Mouse (Mus musculus): ENCODE measurements around the gene Cdc37. TPM values are rescaled to one million over a fixed set of nuclear protein-coding genes. Genes with fewer than 3 reads are reported as not detected.

The Cdc37 gene
- polyA plus RNA-seq, 1 experiment from 2014 or later = 203 TPM

DNA sequence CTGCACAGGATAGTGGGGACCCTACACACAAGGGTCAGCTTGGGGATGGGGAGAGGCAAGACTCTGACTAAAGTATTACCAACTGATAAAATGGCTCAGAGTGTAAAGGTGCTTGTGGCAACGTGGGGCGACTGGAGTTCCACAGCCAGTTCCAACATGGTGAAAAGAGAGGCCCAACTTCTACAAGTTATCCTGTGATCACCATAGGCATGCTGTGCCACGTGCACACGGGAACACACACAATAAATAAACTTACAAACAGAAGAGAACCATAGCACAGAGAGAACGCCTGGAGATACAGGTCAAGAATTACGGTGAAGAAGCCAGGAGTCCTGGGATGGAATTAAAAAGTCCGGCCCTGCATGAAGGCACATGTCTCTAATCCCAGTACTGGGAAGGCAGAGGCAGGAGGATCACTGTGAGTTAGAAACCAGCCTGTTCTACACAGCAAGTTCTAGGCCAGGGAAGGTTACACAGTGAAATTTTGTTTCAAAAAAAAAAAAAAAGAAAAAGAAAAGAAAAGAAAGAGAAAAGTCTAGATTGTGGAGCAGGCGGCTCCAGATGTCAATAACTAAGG is 617 bp downstream of the Cdc37 start:
- Histone ChIP-seq H3K9ac (peak overlapping the region; percentile 86), H3K27me3 (no peaks in the 10 kb centered on the region), H3K4me1 (replicated peaks) (peaks cover 60% of the 10 kb centered on the region), H3K36me3 (peaks cover 9% of the 10 kb centered on the region; the same call in 1 of the 2 replicates), H3K27ac (peak overlapping the region; percentile 82), H3K4me3 (peak overlapping the region; percentile 88), H3K4me2 (peak overlapping the region; percentile 72), H3K9me3 (replicated peaks) (no peaks in the 10 kb centered on the region)
- ATAC-seq (replicated peaks; ENCODE audit: insufficient number of reproducible peaks, insufficient read depth, low FRiP score, low read depth) = no peak
- 6% methylated on average over 8 of the region's 8 CpGs for WGBS

DNA sequence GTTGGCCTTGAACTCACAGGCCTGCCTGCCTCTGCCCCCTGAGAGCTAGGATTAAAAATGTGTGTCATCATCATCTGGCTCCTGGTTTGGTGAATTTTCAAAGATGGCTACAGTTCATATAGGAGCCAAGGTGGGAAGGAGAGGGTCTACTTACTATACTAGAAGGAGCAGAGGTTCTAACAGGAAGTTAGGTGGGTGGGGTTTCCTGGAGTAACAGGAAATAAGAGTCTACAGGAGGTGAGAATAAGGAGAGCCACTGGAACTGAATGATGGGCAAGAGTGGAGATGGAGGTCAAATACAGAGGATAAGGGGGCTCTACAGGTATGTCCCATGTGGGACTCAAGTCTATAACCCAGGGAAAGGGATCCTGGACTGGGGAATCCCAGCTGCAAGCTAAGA is 1.4 kb downstream of the Cdc37 start:
- peak overlapping the region; percentile 88 for H3K4me3 ChIP-seq

DNA sequence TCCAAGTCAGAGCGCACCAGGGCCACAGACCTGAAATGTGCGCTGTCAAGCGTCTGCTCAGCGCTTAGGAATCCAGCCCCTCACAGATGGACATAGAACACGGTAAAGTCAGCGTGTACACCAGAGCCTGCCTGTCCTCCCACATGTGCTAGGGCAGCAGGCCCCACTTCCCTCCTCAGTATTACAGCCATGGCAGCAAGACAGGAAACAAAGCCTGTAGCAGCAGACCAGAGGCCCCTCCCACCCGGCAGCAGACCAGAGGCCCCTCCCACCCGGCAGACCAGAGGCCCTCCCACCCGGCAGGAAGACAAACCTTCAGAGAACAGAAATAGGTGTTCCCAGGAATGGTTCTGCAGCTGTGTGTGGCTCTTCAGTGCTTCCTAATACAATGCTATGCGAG is 3.1 kb downstream of the Cdc37 start:
- Histone ChIP-seq H3K9me3 (replicated peaks) (no peaks in the 10 kb centered on the region), H3K27ac (peak overlapping the region; percentile 46), H3K27me3 (no peaks in the 10 kb centered on the region), H3K4me2 (peak overlapping the region; percentile 51), H3K36me3 (peaks cover 32% of the 10 kb centered on the region), H3K4me3 (peak overlapping the region; percentile 19), H3K4me1 (replicated peaks) (peaks cover 42% of the 10 kb centered on the region), H3K9ac (peak overlapping the region; percentile 30; the same call in 1 of the 2 replicates)
- no peak; the same call in 1 of the 2 replicates for ATAC-seq (replicated peaks; ENCODE audit: insufficient number of reproducible peaks, insufficient read depth, low FRiP score, low read depth)
- 31% methylated on average over 10 of the region's 10 CpGs for WGBS

More for the DNA sequence above, 1.4 kb downstream of the Cdc37 start:
- no peaks in the 10 kb centered on the region for H3K27me3 ChIP-seq
- no peak for ATAC-seq (replicated peaks; ENCODE audit: insufficient number of reproducible peaks, insufficient read depth, low FRiP score, low read depth)
- H3K9ac ChIP-seq = no peak overlapping the region; the same call in 1 of the 2 replicates
- H3K4me2 ChIP-seq = peak overlapping the region; percentile 72
- H3K27ac ChIP-seq = no peak overlapping the region
- H3K9me3 ChIP-seq (replicated peaks) = no peaks in the 10 kb centered on the region
- H3K4me1 ChIP-seq (replicated peaks) = peaks cover 54% of the 10 kb centered on the region
- H3K36me3 ChIP-seq = peaks cover 15% of the 10 kb centered on the region; the same call in 1 of the 2 replicates

DNA sequence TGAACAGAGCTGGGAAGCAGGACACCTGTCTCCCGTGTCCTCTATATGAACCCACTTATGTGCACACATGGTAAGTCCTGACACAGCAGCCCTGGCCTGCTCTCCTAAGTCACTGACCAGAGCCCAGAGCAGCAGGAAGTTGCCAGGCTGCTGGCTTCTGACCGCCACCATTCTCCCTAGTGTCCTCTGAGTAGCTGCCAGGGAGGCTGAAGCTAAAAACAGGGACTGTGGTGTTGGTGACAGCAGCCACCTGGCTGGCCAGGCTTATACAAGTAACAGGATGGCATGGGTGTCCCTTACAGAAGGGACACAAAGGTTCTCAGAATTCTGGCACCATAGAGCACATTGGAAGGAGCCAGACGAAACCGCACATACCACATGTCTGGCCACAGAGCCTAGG is 4.4 kb downstream of the Cdc37 start:
- no peak overlapping the region for H3K9ac ChIP-seq
- H3K27me3 ChIP-seq = no peaks in the 10 kb centered on the region
- H3K4me2 ChIP-seq = no peak overlapping the region
- H3K4me3 ChIP-seq = no peak overlapping the region
- ATAC-seq (replicated peaks; ENCODE audit: insufficient number of reproducible peaks, insufficient read depth, low FRiP score, low read depth) = no peak
- 84% methylated on average over 4 of the region's 4 CpGs for WGBS
- H3K9me3 ChIP-seq (replicated peaks) = no peaks in the 10 kb centered on the region
- H3K27ac ChIP-seq = no peak overlapping the region
- peaks cover 45% of the 10 kb centered on the region for H3K36me3 ChIP-seq
- H3K4me1 ChIP-seq (replicated peaks) = peaks cover 42% of the 10 kb centered on the region

DNA sequence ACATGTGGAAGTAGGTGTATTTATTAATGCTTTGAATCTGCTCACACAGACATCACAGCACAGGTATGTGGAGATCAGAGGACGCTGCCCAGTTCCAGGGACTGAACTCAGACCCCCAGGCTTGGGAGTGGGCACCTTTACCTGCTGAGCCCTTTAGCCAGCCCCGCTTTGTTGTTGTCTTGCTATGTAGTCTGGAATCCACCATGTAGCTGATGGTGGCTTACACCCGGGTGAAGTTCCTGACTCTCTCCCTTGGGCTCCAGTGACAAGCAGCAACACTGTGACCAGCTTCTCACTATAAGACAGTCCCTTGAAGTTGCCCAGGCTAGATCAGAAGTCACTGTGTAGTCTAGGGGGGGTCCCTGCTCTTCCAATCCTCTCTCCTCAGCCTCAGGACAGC is 5.4 kb downstream of the Cdc37 start:
- Histone ChIP-seq H3K4me3 (no peak overlapping the region), H3K9me3 (replicated peaks) (no peaks in the 10 kb centered on the region), H3K4me2 (no peak overlapping the region), H3K4me1 (replicated peaks) (peaks cover 38% of the 10 kb centered on the region), H3K27ac (no peak overlapping the region), H3K27me3 (no peaks in the 10 kb centered on the region), H3K9ac (no peak overlapping the region), H3K36me3 (peaks cover 55% of the 10 kb centered on the region)
- no peak for ATAC-seq (replicated peaks; ENCODE audit: insufficient number of reproducible peaks, insufficient read depth, low FRiP score, low read depth)
- WGBS = 98% methylated on average over 3 of the region's 3 CpGs

DNA sequence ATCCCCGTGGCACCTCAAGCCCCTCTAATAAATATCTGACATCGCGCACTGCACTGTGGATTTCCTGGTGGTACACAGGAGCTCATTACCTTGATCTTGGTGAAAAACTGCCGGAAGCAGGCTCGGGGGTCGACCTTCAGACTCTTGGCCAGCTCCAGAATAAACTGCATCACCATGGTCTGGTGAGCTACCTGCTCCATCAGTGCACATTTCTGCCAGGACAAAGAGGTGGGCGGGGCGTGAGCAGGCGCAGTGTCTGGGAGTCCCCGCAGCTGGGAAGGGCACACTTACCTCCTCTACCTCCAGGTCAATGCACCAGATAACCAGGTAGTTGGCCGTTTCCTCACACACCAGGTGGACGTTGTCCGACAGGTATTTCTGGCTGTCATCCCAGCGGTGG is 7.9 kb downstream of the Cdc37 start:
- Histone ChIP-seq H3K27ac (no peak overlapping the region), H3K4me3 (no peak overlapping the region), H3K36me3 (peaks cover 69% of the 10 kb centered on the region), H3K4me1 (replicated peaks) (peaks cover 17% of the 10 kb centered on the region), H3K27me3 (no peaks in the 10 kb centered on the region), H3K4me2 (no peak overlapping the region), H3K9me3 (replicated peaks) (no peaks in the 10 kb centered on the region), H3K9ac (no peak overlapping the region)
- WGBS = 94% methylated on average over 14 of the region's 14 CpGs
- no peak for ATAC-seq (replicated peaks; ENCODE audit: insufficient number of reproducible peaks, insufficient read depth, low FRiP score, low read depth)

DNA sequence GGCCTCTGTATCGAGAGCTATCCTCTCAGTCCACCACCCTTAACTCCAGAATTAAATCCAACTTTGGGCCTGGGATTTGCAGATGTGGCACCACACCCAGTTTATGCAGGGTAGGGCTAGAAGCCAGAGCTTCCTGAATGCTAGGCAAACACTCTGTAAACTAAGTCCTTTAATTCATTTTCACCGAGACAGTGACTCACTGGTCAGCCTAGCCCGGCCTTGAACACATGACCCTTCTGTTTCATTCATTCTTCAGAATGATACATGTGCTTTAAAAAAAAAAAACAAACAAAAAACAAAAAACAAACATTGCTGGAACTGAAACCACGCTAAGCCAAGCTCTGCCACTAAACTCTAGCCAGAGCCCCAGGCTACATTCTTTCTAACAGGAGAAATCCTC is 11.4 kb downstream of the Cdc37 start:
- Histone ChIP-seq H3K4me2 (no peak overlapping the region), H3K36me3 (peaks cover 54% of the 10 kb centered on the region), H3K27ac (no peak overlapping the region), H3K4me1 (replicated peaks) (peaks cover 20% of the 10 kb centered on the region), H3K9ac (no peak overlapping the region), H3K9me3 (replicated peaks) (no peaks in the 10 kb centered on the region), H3K4me3 (no peak overlapping the region), H3K27me3 (no peaks in the 10 kb centered on the region)
- 75% methylated on average over 4 of the region's 4 CpGs for WGBS
- no peak for ATAC-seq (replicated peaks; ENCODE audit: insufficient number of reproducible peaks, insufficient read depth, low FRiP score, low read depth)

DNA sequence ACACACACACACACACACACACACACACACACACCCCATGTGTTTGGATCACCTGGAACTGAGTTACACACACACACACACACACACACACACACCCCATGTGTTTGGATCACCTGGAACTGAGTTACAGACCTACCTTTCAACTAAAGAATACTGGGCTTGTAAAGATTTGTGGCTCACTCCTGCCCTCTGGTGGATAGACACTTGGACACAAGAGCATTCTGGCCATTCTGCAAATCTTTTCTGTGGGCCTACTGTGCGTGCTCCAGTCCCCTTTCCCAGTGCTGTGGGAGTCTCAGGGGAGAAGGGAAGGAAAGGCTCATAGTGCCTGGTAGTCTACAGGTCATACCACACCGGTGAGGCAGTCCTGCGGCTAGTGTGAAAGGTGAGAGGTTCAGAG is 12.6 kb downstream of the Cdc37 start:
- Histone ChIP-seq H3K4me1 (replicated peaks) (peaks cover 20% of the 10 kb centered on the region), H3K9me3 (replicated peaks) (no peaks in the 10 kb centered on the region), H3K36me3 (peaks cover 42% of the 10 kb centered on the region), H3K27ac (no peak overlapping the region), H3K4me2 (no peak overlapping the region), H3K27me3 (no peaks in the 10 kb centered on the region), H3K9ac (no peak overlapping the region), H3K4me3 (no peak overlapping the region)
- 45% methylated on average over 3 of the region's 3 CpGs for WGBS
- no peak for ATAC-seq (replicated peaks; ENCODE audit: insufficient number of reproducible peaks, insufficient read depth, low FRiP score, low read depth)

DNA sequence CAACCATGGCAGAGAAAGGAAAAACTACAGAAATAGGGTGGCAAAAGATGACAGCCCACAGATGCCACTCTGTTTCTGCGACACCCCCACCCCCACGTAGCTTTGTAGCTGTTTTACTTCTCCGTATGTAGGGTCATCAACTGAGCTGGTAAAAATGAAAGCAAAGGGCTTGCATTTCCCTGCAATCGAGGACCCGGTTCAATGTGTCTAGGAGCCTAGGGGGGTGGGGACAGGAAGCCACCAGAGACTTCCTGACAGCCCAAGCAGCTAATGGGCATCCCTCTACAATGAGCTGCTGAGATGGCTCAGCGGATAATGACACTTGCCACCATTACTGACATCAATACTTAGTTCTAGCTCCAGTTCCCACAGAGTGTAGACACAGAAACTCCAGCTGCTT is 13.4 kb downstream of the Cdc37 start:
- H3K27me3 ChIP-seq = no peaks in the 10 kb centered on the region
- 64% methylated on average over 6 of the region's 6 CpGs for WGBS
- peaks cover 34% of the 10 kb centered on the region for H3K36me3 ChIP-seq
- 0 out of 2 replicates have a peak overlapping the region, but pooled peaks have one; percentile 17 for H3K27ac ChIP-seq
- ATAC-seq (replicated peaks; ENCODE audit: insufficient number of reproducible peaks, insufficient read depth, low FRiP score, low read depth) = no peak
- no peaks in the 10 kb centered on the region for H3K9me3 ChIP-seq (replicated peaks)
- no peak overlapping the region for H3K9ac ChIP-seq
- peaks cover 22% of the 10 kb centered on the region for H3K4me1 ChIP-seq (replicated peaks)
- no peak overlapping the region for H3K4me3 ChIP-seq
- no peak overlapping the region for H3K4me2 ChIP-seq

DNA sequence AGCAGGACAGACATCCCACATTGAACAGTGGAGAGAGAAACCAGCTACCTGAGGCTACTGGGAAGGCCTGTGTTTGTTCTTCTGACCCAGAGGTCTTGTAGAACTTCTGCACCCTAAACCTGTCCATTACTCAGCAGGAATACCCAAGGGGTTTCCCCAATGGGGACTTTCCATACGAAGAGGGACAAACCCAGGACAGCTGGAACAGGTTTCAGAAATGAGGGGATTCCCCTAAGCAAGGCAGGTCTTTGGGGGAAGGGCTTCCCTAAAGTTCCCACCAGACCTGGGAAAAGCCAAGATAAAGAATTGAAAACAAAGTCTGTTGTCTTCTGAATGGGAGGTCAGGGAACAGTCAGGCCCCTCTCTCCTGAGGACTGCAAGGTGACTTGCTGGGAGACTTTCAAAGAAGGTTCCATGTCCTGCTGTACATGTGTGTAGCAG is 13.8 kb downstream of the Cdc37 start:
- no peak overlapping the region for H3K4me3 ChIP-seq
- WGBS = 37% methylated on average over 1 of the region's 1 CpGs
- ATAC-seq (replicated peaks; ENCODE audit: insufficient number of reproducible peaks, insufficient read depth, low FRiP score, low read depth) = no peak

DNA sequence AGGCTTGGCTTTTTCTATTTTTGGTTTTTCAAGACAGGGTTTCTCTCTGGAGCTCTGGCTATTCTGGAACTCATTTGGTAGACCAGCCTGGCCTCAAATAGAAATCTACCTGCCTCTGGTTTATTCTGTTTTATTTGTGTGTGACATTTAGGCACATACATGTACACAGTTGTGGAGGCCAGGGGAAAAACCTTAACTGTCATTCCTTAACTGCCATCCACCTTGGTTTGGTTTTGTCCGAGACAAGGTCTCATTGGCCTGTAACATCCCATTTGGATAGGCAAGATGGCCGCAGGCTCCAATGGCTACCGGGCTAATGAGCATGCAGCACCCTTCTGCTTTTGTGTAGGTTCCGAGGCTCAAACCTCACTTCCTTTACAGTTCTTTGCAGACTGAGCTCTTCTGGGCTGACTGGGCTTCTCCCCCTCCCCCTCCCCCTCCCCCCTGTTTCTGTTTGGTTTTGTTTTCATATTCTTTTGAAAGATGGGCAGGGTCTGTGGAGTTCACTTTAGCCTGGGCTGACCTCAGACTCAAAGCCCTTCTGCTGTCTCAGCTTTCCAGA is 14.4 kb downstream of the Cdc37 start:
- no peaks in the 10 kb centered on the region for H3K27me3 ChIP-seq
- no peak for ATAC-seq (replicated peaks; ENCODE audit: insufficient number of reproducible peaks, insufficient read depth, low FRiP score, low read depth)
- H3K4me2 ChIP-seq = no peak overlapping the region
- peaks cover 24% of the 10 kb centered on the region for H3K36me3 ChIP-seq
- H3K4me3 ChIP-seq = no peak overlapping the region
- H3K9me3 ChIP-seq (replicated peaks) = no peaks in the 10 kb centered on the region
- H3K27ac ChIP-seq = 0 out of 2 replicates have a peak overlapping the region, but pooled peaks have one; percentile 17
- no peak overlapping the region for H3K9ac ChIP-seq
- 69% methylated on average over 4 of the region's 4 CpGs for WGBS
- H3K4me1 ChIP-seq (replicated peaks) = peaks cover 25% of the 10 kb centered on the region

More for the DNA sequence above, 13.8 kb downstream of the Cdc37 start:
- H3K9ac ChIP-seq = no peak overlapping the region
- H3K36me3 ChIP-seq = peaks cover 29% of the 10 kb centered on the region
- no peak overlapping the region for H3K4me2 ChIP-seq
- H3K9me3 ChIP-seq (replicated peaks) = no peaks in the 10 kb centered on the region
- H3K4me1 ChIP-seq (replicated peaks) = peaks cover 23% of the 10 kb centered on the region
- H3K27ac ChIP-seq = 0 out of 2 replicates have a peak overlapping the region, but pooled peaks have one; percentile 17
- H3K27me3 ChIP-seq = no peaks in the 10 kb centered on the region
